Mouse (Mus musculus) liver (tissue): Measurements from ENCODE around the gene Aifm1.

Experiments used
- DNase-seq: peaks from one replicate; pipeline ENCODE4 v3.0.0-alpha.2; 2020; ENCODE audit warnings: mixed read lengths

The Aifm1 gene

DNA sequence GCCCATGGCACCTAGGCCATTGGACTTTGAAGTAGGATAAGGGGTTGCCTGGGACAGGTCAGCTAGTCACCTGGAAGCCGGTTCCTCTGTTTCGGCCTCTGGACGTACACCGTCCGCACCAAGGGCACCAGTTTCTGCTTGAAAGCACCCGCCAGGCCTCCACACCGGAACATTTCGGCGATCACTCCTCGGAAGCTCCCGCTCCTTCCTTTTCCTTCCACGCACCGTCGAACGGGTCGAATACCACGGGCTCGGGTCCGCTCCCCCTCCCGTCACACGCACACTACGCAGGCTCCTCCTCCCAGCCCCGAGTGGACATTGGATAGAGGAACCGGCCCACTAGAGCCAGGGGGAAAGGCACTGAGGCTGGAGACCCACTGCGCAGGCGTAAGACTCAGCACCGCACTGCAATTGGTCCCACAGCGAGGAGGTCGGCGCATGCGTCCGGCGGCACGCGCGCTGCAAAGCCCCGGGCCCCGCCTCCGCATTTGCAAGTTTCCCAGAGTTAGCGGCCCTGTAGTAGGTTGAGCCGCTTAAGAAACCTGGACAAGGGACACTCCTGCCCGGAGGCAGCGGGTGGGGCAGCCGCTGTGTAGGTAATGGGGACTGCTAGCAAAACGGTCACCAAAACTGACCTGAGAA lies at the start of gene Aifm1:
TSS of gene Aifm1 (minus strand) at position 398 of the 642 bp plus-strand sequence.
- peak; percentile 94 for DNase-seq

DNA sequence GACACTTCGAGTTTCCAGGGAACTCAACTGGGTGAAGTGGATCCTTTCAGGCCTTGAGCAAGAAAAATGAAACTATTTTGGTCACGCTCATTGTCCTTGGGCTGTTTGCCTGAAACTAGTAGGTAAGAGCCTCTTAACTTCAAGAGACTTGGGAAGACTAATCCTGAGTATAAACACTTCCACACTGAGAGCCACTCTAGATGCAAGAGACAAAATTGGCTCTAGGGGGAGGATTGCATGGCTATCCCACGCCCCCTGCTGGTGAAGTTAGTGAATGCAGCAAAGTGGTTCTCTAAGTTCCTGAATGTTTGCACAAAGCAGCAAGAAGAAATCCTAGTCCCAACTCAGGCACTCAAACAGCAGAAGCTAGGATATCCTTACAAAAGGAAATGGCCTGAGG lies 18.8 kb upstream of the Aifm1 start:
- peak; percentile 68 for DNase-seq

DNA sequence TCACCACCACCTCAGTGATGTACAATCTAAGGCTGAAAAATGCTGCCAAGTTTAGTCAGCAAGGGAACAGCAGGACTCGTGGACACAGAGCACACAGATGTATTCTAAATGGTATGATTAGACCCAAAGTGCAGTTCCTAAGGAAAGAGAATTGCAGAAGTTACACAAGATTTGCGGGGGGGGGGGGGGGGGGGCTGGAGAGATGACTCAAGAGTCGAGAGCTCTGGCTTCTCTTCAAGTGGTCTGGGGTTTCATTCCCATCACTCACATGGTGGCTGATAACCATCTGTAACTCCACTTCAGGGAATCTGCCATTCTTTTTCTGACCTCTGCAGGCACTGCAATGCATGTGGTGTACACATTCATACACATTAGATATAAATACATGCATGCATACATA lies 13.1 kb upstream of the Aifm1 start:
- no peak for DNase-seq

DNA sequence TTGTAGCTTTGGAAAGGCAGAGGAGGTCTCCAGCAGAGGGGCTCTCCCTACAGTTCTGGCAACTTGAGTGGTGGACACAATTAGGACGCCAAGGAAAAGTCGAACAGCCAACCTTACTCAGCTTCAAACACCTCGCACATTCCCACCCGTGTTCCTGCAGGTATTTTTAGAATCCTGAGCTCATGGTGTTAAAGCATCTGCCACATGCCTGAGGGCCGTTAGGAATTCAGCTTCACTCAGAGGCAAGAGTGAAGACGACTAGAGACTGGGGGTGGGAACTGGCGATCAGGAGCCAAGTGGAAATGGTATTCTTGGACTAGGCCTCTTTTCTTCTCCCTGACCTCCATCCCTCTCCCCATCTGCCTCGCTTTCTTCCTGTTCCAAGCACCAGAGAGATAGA lies 12.5 kb upstream of the Aifm1 start:
- DNase-seq, result no peak

DNA sequence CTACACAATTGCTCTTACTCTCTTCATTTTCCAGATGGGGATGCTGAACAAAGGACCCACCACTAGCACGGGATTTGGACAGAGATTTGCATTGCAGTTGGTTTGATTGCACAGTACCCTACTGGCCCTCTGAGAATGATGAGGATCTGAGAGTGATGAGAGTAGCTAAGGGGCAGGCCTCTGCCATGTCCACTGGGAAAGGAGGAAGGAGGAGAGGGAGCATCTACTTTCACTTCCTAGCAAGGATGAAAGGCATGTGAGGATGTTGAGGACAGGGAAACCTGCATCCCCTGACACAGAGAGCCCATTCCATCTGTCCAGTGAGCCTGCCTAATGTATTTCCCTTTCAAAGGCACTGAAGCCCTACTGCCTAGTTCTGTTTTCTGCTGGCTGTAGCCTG lies 12.0 kb upstream of the Aifm1 start:
- no peak for DNase-seq

DNA sequence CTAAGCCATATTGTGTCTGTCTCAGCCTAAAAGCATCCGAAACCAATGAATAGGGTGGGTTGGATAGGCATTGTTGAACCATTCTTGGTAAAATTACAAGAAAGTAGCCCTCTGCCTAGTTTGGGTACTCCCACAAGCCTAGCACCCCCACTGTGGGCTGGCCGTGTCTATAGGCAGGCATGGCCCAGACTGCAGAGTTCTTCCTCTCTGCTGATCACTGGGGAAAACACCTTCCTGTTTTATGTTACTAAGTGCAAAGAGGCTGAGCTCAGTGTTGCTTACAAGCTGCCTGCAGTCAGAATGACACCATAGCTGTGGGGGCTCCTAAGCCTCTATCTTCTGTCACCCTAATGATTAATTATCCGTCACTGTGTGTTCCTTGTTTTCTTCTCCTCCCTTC lies 10.1 kb upstream of the Aifm1 start:
- DNase-seq, result no peak

DNA sequence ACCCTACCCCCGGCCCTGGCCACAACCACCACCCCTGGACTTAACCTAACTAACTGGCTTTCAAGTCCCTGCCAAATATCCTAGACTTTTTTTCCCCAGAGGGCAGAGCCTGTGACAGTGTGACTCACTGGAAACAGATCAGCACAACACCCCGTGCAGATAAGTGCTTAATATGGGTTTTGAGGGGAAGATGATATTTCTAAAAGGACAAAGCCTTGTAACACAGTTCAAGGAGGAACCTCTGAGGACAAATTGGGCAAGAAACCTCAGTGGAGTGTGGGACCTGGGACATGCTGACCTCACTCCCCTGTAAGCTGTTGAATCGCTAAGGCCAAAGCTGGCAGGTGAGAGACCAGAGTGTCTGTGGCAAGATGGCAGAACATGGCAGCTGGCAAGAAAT lies 8.3 kb upstream of the Aifm1 start:
- DNase-seq, result no peak

DNA sequence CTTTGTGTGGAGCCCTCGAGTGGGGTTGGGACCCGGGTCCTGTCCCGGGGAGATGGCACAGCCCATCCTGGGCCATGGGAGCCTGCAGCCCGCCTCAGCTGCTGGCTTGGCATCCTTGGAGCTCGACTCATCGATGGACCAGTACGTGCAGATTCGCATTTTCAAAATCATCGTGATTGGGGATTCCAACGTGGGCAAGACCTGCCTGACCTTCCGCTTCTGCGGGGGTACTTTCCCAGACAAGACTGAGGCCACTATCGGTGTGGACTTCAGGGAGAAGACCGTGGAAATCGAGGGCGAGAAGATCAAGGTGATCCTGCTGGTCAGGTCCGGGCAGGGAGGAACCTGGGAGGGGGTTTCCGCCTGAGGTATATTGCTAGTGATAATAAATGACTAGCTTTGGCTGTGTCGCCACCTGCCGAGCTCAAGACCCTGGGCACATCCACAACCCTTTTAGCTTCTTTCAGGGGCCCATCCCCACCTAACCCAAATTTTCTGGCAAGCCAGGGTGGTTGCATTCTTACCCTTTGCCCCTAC lies 6.3 kb upstream of the Aifm1 start:
- no peak for DNase-seq

DNA sequence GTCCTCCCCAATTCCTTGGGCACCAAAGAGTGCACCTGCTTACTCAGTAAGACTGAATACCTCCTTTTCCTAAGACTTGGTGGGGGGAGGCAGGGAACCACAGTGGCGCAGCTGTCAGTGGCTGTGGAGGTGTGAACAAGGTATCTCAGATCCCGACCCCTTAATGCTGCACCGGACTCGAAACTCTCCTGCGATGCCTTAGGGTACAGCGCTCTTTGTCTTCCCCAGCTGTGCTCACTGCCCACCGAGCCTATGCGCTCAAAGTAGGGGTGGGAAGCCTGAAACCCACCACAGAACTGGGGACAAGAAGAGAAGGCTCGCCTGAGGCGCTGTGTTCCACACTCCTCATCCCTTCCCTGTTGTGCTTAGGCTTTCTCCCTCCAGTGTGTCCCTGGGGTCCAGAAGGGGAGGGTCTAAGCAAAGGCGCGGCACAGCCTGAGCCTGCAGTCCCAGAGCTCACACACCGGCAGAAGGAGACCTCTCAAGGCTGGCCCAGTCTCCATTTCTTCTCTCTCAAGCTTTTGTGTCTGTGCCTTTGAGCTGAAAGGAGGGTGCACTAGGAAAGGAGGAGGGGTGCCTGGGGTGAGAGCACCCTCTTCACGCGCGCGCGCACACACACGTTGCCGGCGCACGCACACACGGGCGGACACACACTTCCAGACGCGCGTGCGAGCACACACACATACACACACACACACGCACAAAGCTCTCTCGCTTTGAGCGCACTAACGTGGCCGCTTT lies 5.6 kb upstream of the Aifm1 start, which contains the start of gene Rab33a:
TSS of gene Rab33a (plus strand) at position 478 of the 741 bp plus-strand sequence.
- no peak for DNase-seq

DNA sequence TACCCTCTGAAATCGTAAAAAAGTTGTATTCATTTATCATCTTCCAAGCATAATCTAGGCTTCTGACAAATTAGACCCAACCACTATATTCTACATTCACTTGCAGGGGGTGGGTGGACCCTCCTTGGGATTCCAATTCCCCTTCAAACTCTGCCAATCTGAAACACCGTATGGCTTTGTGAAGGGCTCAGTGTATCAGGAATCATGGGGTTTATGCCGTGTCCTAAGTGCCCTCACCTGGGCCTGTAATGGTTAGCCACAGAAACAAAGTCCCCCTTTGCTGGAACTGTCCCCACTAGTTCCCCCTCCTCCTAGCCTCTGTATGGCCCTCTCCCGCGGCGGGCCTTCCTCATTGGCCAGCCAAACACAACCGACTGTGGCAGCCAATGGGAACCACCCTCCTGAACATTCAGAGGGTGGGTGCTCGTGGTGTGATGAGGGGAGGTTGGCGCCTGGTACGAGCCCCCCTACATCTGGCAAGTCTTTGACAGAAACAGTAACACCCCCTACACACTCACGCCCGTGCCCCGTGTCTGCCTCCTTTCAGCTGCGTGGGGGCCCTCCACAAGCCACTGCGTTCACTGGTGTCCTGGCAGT lies 4.9 kb upstream of the Aifm1 start:
- DNase-seq, result peak; percentile 27

DNA sequence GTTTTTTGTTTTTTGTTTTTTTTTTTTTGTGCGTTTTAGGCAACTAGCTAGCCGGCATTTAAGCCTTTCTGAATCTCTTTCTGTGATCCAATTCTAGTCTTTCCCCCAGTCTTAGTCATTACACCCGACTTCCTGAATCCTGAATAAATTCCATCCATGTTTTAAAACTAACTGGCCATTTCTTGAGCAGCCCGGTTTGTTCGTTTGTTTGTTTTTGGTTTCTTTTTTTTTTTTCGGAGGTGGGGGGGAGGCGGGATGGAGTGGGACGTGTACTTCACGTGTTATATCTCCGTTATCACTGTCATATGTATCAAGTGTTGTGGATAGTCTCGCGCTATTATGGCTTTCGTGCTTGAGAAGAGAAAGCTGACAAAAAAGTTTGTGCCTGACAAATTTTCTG lies 461 bp upstream of the Aifm1 start:
- DNase-seq, result no peak

DNA sequence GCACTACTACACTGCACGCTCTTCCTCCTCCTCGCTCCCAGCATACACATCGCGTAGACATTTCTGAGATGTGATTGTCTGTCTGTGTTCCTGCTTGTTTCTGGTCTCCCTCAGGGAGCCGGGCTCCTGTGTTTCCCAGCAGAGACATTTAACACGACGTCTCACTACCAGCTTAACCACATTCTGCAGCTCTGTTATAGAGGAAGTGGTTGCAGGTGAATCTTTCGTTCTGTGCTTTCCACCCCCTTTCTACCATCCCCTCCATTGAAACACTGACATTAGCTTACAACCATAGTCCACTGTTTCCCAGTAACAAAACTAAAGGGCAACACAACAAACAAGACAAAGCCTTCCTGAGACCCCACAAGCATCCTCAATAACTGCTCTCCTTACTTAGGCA lies 19.6 kb downstream of the Aifm1 start:
- DNase-seq, result no peak

DNA sequence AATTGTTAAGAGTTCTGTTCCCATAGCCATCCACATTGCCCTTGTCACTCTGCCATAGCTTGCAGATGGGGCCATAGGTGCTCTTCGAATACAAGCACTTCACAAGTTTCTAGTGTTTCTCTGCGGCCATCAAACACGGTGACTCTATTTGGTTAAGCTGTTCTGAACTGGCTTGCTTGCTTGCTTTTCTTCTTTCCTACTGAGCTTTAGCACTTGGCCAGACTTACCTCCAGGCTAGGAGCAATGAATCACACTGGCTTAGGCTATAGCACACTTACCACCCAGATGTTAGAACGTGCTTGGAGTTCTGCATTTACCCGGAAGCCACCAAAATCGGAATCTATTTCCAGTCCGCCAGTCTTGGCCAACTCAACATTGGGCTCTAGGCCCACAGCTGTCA lies 31.7 kb downstream of the Aifm1 start:
- DNase-seq, result no peak

DNA sequence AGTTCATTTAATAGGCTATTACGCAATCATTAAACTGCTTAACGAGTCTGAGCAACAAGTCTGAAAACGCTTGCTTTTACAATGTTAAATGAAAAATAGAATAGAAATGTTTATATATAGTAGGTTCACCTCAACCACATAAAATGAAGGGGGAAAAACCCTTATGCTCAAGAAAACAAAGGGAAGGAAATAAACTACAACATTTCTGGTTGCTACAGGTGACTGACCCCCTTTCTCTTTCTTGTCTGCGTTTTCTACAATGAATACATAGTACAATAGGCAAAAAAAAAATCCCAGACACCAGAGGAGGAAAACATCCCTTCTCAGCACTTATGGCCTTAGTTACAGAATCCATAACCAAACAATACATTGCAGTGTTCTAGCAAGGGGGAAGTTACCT lies 32.3 kb downstream of the Aifm1 start:
- DNase-seq, result no peak

DNA sequence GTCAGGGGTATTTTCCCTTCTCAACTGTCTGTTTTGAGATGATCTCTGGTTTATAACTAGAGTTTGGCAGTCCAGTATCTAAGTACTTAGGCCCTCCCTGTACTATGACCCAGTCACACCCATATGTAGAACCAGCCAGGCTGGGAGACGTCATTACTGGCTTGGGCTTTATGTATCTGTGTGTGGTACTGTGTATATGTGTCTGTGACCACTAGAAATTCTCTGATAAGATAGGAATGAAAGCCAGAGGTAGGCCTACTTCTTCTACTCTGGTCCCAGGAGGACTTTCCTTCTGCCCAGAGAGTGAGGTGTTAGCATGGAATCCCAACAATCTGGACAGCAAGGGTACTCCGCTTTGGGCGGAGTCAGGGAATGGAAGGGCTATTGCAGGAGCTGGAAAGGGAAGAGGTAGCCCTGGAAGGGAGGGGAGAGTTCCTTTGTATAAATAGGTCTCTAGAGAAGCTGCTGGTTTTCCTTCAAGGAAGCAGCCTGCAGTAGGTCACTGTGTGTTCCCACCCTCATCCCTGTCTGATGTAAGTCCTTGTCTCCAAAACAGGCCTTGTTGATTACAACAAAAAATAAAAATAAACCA lies 45.9 kb downstream of the Aifm1 start:
- DNase-seq, result no peak

DNA sequence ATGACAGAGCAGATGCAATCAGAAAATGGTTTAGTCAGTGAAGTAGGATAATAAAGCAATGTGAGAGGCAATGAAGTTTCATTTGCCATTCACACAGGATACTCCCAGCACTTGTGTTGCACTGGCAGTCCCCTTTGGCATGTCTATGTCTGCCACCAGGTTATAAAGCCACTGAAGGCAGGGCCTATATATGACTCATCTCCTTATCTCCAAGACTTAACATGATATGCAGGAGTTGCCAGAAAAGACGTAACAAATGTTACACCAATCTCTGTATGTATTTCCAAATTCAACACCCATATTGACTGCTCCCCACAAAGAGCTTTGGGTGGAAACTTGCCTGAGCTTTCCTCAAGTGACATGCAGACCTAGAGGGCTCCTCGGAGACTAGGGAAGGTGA lies 47.2 kb downstream of the Aifm1 start:
- DNase-seq, result no peak

DNA sequence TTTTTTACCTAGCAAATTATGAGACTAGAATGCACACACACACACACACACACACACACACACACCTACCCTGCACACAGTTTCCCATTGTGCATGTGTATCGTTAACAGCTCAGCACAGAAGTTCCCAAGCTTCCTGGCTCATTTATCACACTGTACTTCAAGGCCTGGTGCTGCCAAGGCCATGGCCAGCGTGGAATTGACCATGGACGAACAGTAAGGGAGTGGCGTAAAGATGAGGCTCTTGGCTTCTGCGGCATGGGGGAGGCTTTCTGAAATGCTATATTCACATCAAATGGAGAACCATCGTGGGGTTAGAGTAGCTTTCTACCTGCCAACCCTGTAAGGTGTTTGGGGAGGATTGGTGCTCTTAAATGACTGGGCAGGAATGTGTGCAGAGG lies 48.9 kb downstream of the Aifm1 start:
- no peak for DNase-seq

DNA sequence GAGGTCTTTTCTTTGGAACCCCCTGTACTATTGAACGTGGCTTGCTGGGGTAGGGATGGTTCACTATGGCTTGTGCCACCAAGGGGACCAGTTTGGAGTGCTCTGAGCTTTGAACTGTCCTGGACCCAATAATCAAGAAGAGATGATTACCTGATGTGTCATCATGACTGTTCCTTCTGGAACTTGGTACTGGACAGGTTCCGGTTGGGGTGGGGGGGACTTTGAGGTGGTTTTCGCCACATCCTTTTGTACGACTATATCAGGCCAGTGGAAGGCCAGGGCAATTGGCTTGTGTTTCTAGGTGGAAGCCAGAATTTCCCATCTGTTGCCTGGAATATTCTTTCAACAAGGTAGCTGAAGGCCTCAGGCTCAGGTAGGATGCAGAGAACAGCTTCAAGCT lies 49.7 kb downstream of the Aifm1 start:
- no peak for DNase-seq

DNA sequence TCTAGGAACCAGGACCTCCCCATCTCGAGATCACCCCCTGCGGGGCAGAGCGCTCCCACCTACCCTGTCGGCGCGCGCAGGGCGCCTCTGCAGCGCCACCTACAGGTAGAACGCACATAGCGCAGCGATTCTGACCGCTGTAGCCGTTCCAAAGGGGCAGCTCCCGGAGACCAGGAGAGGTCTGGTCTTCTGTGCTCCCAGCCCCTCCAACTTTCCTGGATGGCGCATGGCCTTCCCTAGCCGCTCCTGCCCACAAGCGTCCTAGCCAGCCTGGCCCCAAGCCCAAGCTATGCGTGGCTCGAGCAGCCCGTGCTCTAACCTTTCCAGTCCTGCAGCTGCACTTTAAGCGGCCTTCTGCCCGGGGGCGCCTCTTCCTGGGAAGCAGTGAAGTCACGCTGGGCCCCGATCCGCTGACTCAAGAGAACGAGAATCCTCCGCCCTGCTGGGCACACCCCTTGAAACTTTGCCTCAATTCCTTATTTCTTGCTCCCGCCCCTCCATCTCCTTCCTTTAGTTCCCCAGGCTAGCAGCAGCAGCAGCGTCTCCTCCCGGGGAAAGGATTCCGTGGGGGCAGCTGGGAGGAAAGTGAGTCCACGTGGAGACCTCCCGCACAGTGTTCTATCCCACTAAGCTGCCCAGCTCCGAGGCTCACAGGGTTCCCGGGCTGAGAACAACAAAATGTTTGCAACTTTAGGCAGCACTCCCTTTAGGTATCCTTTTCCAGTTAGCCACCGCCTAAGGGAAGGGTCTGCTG lies 50.4 kb downstream of the Aifm1 start, which contains the start of gene Elf4:
TSS of gene Elf4 (minus strand) at position 379 of the 754 bp plus-strand sequence.
- peak; percentile 70 for DNase-seq

DNA sequence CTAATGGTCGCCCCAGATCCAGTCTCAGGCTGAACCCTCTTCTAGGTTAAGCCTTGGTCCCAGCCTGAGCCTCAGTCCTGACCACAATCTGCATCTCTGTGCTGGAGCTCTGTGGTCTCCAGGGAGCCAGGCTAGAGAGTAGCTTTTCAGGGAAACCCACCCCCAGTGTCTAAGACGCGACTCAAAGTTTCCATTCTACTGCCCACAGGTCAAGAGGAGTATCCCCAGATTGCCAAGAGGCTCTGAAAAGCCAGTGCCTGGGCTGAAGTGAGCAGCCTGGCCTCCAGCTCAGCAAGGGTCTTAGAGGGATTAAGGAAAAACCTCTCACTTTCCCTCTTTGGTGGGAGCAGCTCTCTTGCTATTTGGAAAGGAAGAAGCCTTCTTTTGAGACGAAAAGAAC lies 51.1 kb downstream of the Aifm1 start:
- DNase-seq, result no peak

DNA sequence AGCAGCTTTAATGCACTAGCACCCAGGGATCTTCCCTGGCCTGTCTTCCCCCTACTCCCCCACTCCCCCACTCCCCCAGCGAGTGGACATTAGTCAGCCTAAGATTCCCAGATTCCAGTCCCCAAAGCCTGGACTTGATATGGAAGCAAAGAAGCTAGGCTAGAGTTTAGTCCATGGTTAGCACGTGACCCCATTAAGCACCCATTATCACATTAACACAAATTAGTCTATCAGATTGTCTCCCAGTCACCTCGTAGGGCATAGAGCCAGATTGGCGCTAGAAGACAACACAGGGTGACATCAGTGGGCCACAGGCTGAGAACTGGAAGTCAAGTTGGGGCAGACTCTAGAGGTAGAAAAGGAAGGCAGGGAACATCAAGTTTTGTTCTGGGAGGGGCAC lies 52.4 kb downstream of the Aifm1 start:
- no peak for DNase-seq

DNA sequence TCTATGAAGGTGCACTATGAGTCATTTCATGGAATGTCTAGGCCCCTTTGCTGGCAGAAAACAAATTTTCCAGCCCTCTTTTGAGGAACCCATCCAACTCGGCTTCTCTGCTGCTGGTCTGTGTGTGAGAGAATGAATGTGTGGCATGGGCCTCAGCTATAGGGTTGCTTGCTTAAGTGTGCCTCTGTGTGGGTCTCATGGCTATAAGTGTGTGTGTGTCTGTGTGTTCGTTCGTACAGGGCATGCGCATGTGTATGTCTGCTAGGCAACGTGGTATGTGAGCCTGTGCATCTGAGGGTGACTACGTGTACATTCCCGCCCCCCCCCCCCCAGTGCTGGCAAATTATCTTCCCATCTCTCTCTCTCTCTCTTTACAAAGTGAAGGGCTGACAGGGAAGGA lies 52.9 kb downstream of the Aifm1 start:
- no peak for DNase-seq

DNA sequence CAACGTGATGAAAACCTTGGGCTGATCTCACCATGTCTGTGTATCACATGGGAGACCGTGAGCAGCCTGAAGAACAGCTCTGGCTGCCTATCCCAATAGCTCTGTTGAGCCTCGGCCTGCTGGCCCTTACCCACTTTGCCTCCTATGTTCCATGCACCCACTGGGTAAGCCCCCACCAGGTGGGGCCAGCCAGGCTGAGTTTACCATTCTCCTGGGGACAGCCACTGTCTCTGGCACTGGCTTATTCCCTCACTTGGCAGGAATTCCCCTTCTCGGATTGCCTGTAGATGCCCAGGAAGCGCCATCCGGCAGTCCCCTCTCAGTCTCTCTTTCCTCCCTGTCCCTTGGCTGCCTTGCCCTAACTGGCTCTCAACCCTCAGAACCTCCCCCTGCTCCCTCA lies 56.4 kb downstream of the Aifm1 start:
- no peak for DNase-seq
